Mouse (Mus musculus): ENCODE measurements around the gene Dnaic1. TPM values are rescaled to one million over a fixed set of nuclear protein-coding genes. Genes with fewer than 3 reads are reported as not detected.

The Dnaic1 gene
- polyA plus RNA-seq, 1 experiment from 2014 or later, result 1.4 TPM

GRCm38 (mm10) chr4:41639913-41640507, 70.4 kb downstream of the Dnaic1 start, which contains the start of gene Enho:
Enho (minus strand) TSS chr4:41640324.
- peak within 1 kb of the TSS; percentile 91 for H3K27ac ChIP-seq
- peak within 1 kb of the TSS; percentile 76 for H3K4me3 ChIP-seq
- WGBS, result under 1% methylated on average over 72 of the region's 74 CpGs
- no peaks in the 10 kb centered on the region for H3K9me3 ChIP-seq
- peak; percentile 97 for DNase-seq (ENCODE audit: low spot score)
- peaks cover 39% of the 10 kb centered on the region for H3K4me1 ChIP-seq
- peaks cover 29% of the 10 kb centered on the region for H3K27me3 ChIP-seq (ENCODE audit: insufficient read depth, poor library complexity, severe bottlenecking)
- H3K36me3 ChIP-seq, result peaks cover 6% of the 10 kb centered on the region; the same call in 1 of the 2 replicates

GRCm38 (mm10) chr4:41641199-41641822, 71.7 kb downstream of the Dnaic1 start:
- 87% methylated on average over 6 of the region's 6 CpGs for WGBS
- peak; percentile 66 for DNase-seq (ENCODE audit: low spot score)
- H3K9me3 ChIP-seq, result no peaks in the 10 kb centered on the region

GRCm38 (mm10) chr4:41645488-41645887, 75.9 kb downstream of the Dnaic1 start:
- DNase-seq (ENCODE audit: low spot score), result no peak
- 0 out of 2 replicates have a peak, but pooled peaks cover 3% of the 10 kb centered on the region for H3K4me1 ChIP-seq
- WGBS, result 27% methylated on average over 5 of the region's 5 CpGs
- no peak overlapping the region for H3K4me3 ChIP-seq
- no peaks in the 10 kb centered on the region for H3K9me3 ChIP-seq
- H3K27ac ChIP-seq, result no peak overlapping the region
- 0 out of 2 replicates have a peak, but pooled peaks cover 6% of the 10 kb centered on the region for H3K27me3 ChIP-seq (ENCODE audit: insufficient read depth, poor library complexity, severe bottlenecking)
- no peaks in the 10 kb centered on the region for H3K36me3 ChIP-seq

More at GRCm38 (mm10) chr4:41641199-41641822, 71.7 kb downstream of the Dnaic1 start:
- H3K27ac ChIP-seq, result no peak overlapping the region
- H3K4me3 ChIP-seq, result no peak overlapping the region
- peaks cover 29% of the 10 kb centered on the region for H3K27me3 ChIP-seq (ENCODE audit: insufficient read depth, poor library complexity, severe bottlenecking)
- H3K4me1 ChIP-seq, result peaks cover 28% of the 10 kb centered on the region
- H3K36me3 ChIP-seq, result peaks cover 6% of the 10 kb centered on the region; the same call in 1 of the 2 replicates

GRCm38 (mm10) chr4:41648157-41648556, 78.6 kb downstream of the Dnaic1 start:
- Histone ChIP-seq H3K27me3 (ENCODE audit: insufficient read depth, poor library complexity, severe bottlenecking) (0 out of 2 replicates have a peak, but pooled peaks cover 5% of the 10 kb centered on the region), H3K4me1 (no peaks in the 10 kb centered on the region), H3K4me3 (no peak overlapping the region), H3K27ac (no peak overlapping the region), H3K36me3 (no peaks in the 10 kb centered on the region), H3K9me3 (no peaks in the 10 kb centered on the region)
- DNase-seq (ENCODE audit: low spot score), result no peak
- 61% methylated on average over 4 of the region's 4 CpGs for WGBS

GRCm38 (mm10) chr4:41648627-41649026, 79.1 kb downstream of the Dnaic1 start:
- no peak overlapping the region for H3K27ac ChIP-seq
- no peaks in the 10 kb centered on the region for H3K4me1 ChIP-seq
- 0 out of 2 replicates have a peak, but pooled peaks cover 5% of the 10 kb centered on the region for H3K27me3 ChIP-seq (ENCODE audit: insufficient read depth, poor library complexity, severe bottlenecking)
- H3K36me3 ChIP-seq, result no peaks in the 10 kb centered on the region
- no peak for DNase-seq (ENCODE audit: low spot score)
- WGBS, result 58% methylated on average over 7 of the region's 7 CpGs
- H3K4me3 ChIP-seq, result no peak overlapping the region
- no peaks in the 10 kb centered on the region for H3K9me3 ChIP-seq

GRCm38 (mm10) chr4:41653296-41653695, 83.7 kb downstream of the Dnaic1 start:
- no peak overlapping the region for H3K27ac ChIP-seq
- no peaks in the 10 kb centered on the region for H3K9me3 ChIP-seq
- H3K27me3 ChIP-seq (ENCODE audit: insufficient read depth, poor library complexity, severe bottlenecking), result peaks cover 39% of the 10 kb centered on the region
- no peak overlapping the region for H3K4me3 ChIP-seq
- no peaks in the 10 kb centered on the region for H3K36me3 ChIP-seq
- H3K4me1 ChIP-seq, result peaks cover 12% of the 10 kb centered on the region
- 43% methylated on average over 6 of the region's 6 CpGs for WGBS
- no peak for DNase-seq (ENCODE audit: low spot score)

- peaks cover 16% of the 10 kb centered on the region for H3K4me1 ChIP-seq
- no peaks in the 10 kb centered on the region for H3K9me3 ChIP-seq
- no peak for DNase-seq (ENCODE audit: low spot score)
- no peak overlapping the region for H3K4me3 ChIP-seq
- peaks cover 43% of the 10 kb centered on the region for H3K27me3 ChIP-seq (ENCODE audit: insufficient read depth, poor library complexity, severe bottlenecking)
- 41% methylated on average over 6 of the region's 6 CpGs for WGBS
- H3K36me3 ChIP-seq, result no peaks in the 10 kb centered on the region
- no peak overlapping the region for H3K27ac ChIP-seq
These were observed 84.2 kb downstream of the Dnaic1 start for GRCm38 (mm10) chr4:41653730-41654129.

GRCm38 (mm10) chr4:41654217-41654616, 84.6 kb downstream of the Dnaic1 start:
- no peak overlapping the region for H3K27ac ChIP-seq
- peaks cover 48% of the 10 kb centered on the region for H3K27me3 ChIP-seq (ENCODE audit: insufficient read depth, poor library complexity, severe bottlenecking)
- H3K36me3 ChIP-seq, result no peaks in the 10 kb centered on the region

GRCm38 (mm10) chr4:41655525-41655924, 86.0 kb downstream of the Dnaic1 start:
- DNase-seq (ENCODE audit: low spot score), result no peak
- Histone ChIP-seq H3K4me3 (no peak overlapping the region), H3K27me3 (ENCODE audit: insufficient read depth, poor library complexity, severe bottlenecking) (peaks cover 61% of the 10 kb centered on the region), H3K4me1 (peaks cover 34% of the 10 kb centered on the region), H3K9me3 (no peaks in the 10 kb centered on the region), H3K36me3 (no peaks in the 10 kb centered on the region), H3K27ac (no peak overlapping the region)
- 76% methylated on average over 2 of the region's 2 CpGs for WGBS

More at GRCm38 (mm10) chr4:41654217-41654616, 84.6 kb downstream of the Dnaic1 start:
- no peak for DNase-seq (ENCODE audit: low spot score)
- Histone ChIP-seq H3K4me1 (peaks cover 21% of the 10 kb centered on the region), H3K9me3 (no peaks in the 10 kb centered on the region), H3K4me3 (no peak overlapping the region)
- WGBS, result 16% methylated on average over 7 of the region's 7 CpGs

GRCm38 (mm10) chr4:41658566-41659384, 89.2 kb downstream of the Dnaic1 start:
- Histone ChIP-seq H3K4me3 (no peak overlapping the region), H3K27ac (peak overlapping the region; percentile 67), H3K9me3 (no peaks in the 10 kb centered on the region), H3K27me3 (ENCODE audit: insufficient read depth, poor library complexity, severe bottlenecking) (peaks cover 85% of the 10 kb centered on the region), H3K36me3 (no peaks in the 10 kb centered on the region), H3K4me1 (peaks cover 66% of the 10 kb centered on the region)
- DNase-seq (ENCODE audit: low spot score), result no peak
- 10% methylated on average over 25 of the region's 25 CpGs for WGBS

- H3K9me3 ChIP-seq, result no peaks in the 10 kb centered on the region
- no peaks in the 10 kb centered on the region for H3K36me3 ChIP-seq
- H3K27me3 ChIP-seq (ENCODE audit: insufficient read depth, poor library complexity, severe bottlenecking), result peaks cover 93% of the 10 kb centered on the region
- peak overlapping the region; percentile 67 for H3K27ac ChIP-seq
- no peak for DNase-seq (ENCODE audit: low spot score)
- H3K4me3 ChIP-seq, result no peak overlapping the region
- WGBS, result 31% methylated on average over 13 of the region's 13 CpGs
- peaks cover 70% of the 10 kb centered on the region for H3K4me1 ChIP-seq
These were observed 90.0 kb downstream of the Dnaic1 start for GRCm38 (mm10) chr4:41659556-41659955.

- H3K9me3 ChIP-seq, result no peaks in the 10 kb centered on the region
- no peak overlapping the region for H3K4me3 ChIP-seq
- DNase-seq (ENCODE audit: low spot score), result no peak
- H3K4me1 ChIP-seq, result peaks cover 82% of the 10 kb centered on the region
- no peaks in the 10 kb centered on the region for H3K36me3 ChIP-seq
- peaks cover 96% of the 10 kb centered on the region for H3K27me3 ChIP-seq (ENCODE audit: insufficient read depth, poor library complexity, severe bottlenecking)
- WGBS, result 32% methylated on average over 11 of the region's 11 CpGs
- peak overlapping the region; percentile 47; the same call in 1 of the 2 replicates for H3K27ac ChIP-seq
These were observed 91.4 kb downstream of the Dnaic1 start for GRCm38 (mm10) chr4:41660851-41661430.
